In the genomic region with DNA sequence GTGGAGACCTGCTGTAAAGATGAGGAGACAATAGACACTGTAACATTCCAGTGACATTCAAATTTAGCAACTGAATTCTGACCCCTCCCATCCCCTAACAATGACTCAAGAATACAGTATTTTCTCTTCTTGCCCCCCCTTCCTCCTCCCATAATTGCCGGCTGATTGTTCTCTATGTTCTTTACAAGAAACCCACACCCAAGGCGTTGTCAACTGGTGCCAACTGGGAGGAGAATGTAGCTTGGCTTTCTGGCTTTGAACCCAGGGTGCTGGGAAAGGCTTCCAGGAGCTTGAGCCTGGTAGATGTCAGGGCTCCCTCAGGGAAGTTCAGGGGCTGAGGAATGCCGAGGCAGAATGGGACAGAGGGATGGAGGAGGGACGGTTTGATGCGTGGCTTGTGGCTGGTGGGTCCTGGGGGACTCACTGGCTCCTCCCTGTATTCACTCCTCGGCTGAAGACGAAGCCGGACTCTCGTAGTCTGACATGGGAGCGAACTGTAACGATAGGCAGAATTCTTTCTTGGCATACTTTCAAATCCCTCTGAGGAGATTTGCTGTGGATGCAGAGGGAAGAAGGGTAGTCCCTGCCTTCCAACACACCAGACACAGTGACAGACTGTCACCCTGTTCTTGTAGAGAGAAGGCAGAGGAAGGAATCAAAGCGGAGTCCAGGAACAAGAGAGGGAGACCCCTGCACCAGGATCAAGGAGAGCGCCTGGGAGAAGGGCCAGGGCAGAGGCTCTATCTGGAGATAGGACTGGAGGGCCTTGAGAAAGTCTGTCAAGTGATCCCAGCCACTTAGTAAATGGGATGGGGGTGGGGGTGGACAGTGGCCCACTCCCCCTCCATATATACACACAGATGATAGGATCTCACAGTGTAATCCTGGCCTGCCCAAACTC, we compare ENCODE assay signal across 8 mouse cellular contexts. TPM values are rescaled to one million over a fixed set of nuclear protein-coding genes. Genes with fewer than 3 reads are reported as not detected.
DNase-seq lines count a peak whose midpoint lies in the region; ATAC-seq and TF ChIP-seq lines count a peak whose summit lies in the region.

No protein-coding gene starts in this region.

- intact Hi-C loops in heart, postnatal 14 days (cut with DNase I): loop anchor here (2.0 kb wide), 1 partner anchor 28 kb away; no protein-coding TSS in a partner anchor

- ATAC-seq in megakaryocyte, adult 5-6 weeks (ENCODE audit: poor library complexity, severe bottlenecking): no peak

- TF ChIP-seq POLR2A in embryonic fibroblast, embryonic 13.5 days (IDR thresholded peaks at IDR 0.05; ENCODE audit: low read depth, low read length): 0 out of 2 replicates have a peak, but pooled peaks have one; percentile 8

- peak overlapping the region; percentile 99 for H3K27ac ChIP-seq in embryonic fibroblast, embryonic 13.5 days (ENCODE audit: insufficient read depth, low read length)

- peaks cover 17% of the 10 kb centered on the region for H3K4me1 ChIP-seq in embryonic fibroblast, embryonic 13.5 days (ENCODE audit: control insufficient read depth, insufficient read depth, low read length)

- no peak for TF ChIP-seq CTCF in embryonic fibroblast, embryonic 13.5 days (IDR thresholded peaks at IDR 0.05; ENCODE audit: borderline replicate concordance, insufficient read depth, low read length)

- no peak overlapping the region for H3K4me3 ChIP-seq in embryonic fibroblast, embryonic 13.5 days (ENCODE audit: insufficient read depth, low read length)

- peak; percentile 35 for DNase-seq in retina, postnatal 1 day
- DNase-seq in retina, embryonic 14.5 days (ENCODE audit: low spot score): no peak
- peak; percentile 58 to 62 for DNase-seq in heart, postnatal 14 days
- DNase-seq in lung, postnatal 36 days: peak; percentile 54
- no peak for DNase-seq in thymus, postnatal 4 days
- DNase-seq in spleen, adult 12 weeks (ENCODE audit: low spot score): no peak

RNA-seq across cellular contexts. Expression of gene Spc24, which starts 8.7 kb away (rescaled TPM):
- 14.2 and 21.2 TPM in 2 replicates for polyA plus RNA-seq in embryonic fibroblast, embryonic 13.5 days (2011; ENCODE audit: insufficient read length, low read depth, missing spikeins)
- total RNA-seq in heart, postnatal 14 days (2021): 1 to 10 TPM; 4.7 to 6.5 TPM
- total RNA-seq in megakaryocyte, adult 5-6 weeks (2015): 49.8 and 57.8 TPM in 2 replicates
- total RNA-seq in megakaryocyte, adult 5-6 weeks (2017): 127 and 156 TPM in 2 replicates

RNA-seq across cellular contexts. Expression of gene Kank2, which starts 29.8 kb away (rescaled TPM):
- polyA plus RNA-seq in embryonic fibroblast, embryonic 13.5 days (2011; ENCODE audit: insufficient read length, low read depth, missing spikeins): 59.7 and 75.7 TPM in 2 replicates
- 10 to 100 TPM; 52.6 to 53.3 TPM for total RNA-seq in heart, postnatal 14 days (2021)
- 0.73 and 1.2 TPM in 2 replicates for total RNA-seq in megakaryocyte, adult 5-6 weeks (2015)
- 0.49 and 1.1 TPM in 2 replicates for total RNA-seq in megakaryocyte, adult 5-6 weeks (2017)

RNA-seq across cellular contexts. Expression of gene Ldlr, which starts 45.5 kb away (rescaled TPM):
- 54.6 and 74.3 TPM in 2 replicates for polyA plus RNA-seq in embryonic fibroblast, embryonic 13.5 days (2011; ENCODE audit: insufficient read length, low read depth, missing spikeins)
- total RNA-seq in heart, postnatal 14 days (2021): 1 to 10 TPM; 3.4 to 3.8 TPM
- total RNA-seq in megakaryocyte, adult 5-6 weeks (2015): 23.8 and 25.6 TPM in 2 replicates
- 50.1 and 51.5 TPM in 2 replicates for total RNA-seq in megakaryocyte, adult 5-6 weeks (2017)

Comparison
In these comparisons a context has a peak if more than half of its experiments do, and no peak if none do; other contexts are left out.
1. DNase-seq: peak in retina, postnatal 1 day (single experiment), heart, postnatal 14 days (2 of 2) and lung, postnatal 36 days (single experiment); none in retina, embryonic 14.5 days (single experiment), thymus, postnatal 4 days (single experiment) and spleen, adult 12 weeks (single experiment).
2. RNA of gene Spc24, which starts 8.7 kb away (total RNA-seq): 49.8 to 156 TPM in megakaryocyte, adult 5-6 weeks; 4.7 to 6.5 TPM in heart, postnatal 14 days; every median in the first group is over 4 times any median in the second.
3. RNA of gene Kank2, which starts 29.8 kb away (total RNA-seq): 52.6 to 53.3 TPM in heart, postnatal 14 days; 0.49 to 1.2 TPM in megakaryocyte, adult 5-6 weeks; every median in the first group is over 10 times any median in the second.
4. RNA of gene Ldlr, which starts 45.5 kb away (total RNA-seq): 23.8 to 51.5 TPM in megakaryocyte, adult 5-6 weeks; 3.4 to 3.8 TPM in heart, postnatal 14 days; every median in the first group is over 4 times any median in the second.